In genomic region chr15:81708991-81709390, GRCm38 (mm10) we compare ENCODE assay signal across 13 mouse cellular contexts. TPM values are rescaled to one million over a fixed set of nuclear protein-coding genes. Genes with fewer than 3 reads are reported as not detected.
"Had no signal": no experiment of that assay in that cellular context is flagged by ENCODE, and none has a peak within 500 bp of the region (broad histone marks: within the 10 kb centered on the region; RNA-seq: fewer than 3 reads in every experiment).

No protein-coding gene starts in this region.

- DNase-seq: retina, postnatal 1 day; right cerebral cortex, adult 18-20 months; right cerebral cortex, postnatal 14 days; right cerebral cortex, postnatal 25 days; right cerebral cortex, postnatal 4 days; spleen, adult 18-20 months; thymus, adult 18-20 months; thymus, adult 2 months; thymus, postnatal 14 days; thymus, postnatal 25 days; thymus, postnatal 36 days; thymus, postnatal 4 days had no signal

RNA-seq across cellular contexts. Expression of gene Chadl, which starts 11.9 kb away (rescaled TPM):
- total RNA-seq: neutrophil, adult 5-6 weeks had no signal
